Mouse (Mus musculus) bone marrow macrophage, adult 2 months (primary cell): ENCODE measurements around the gene Coro2a.

Experiments
- CTCF ChIP-seq: IDR thresholded peaks from 2 replicates; pipeline ENCODE4 v1.5.1; 2012; ENCODE audit warnings: low read depth, mild to moderate bottlenecking, low read length, moderate library complexity
- POLR2A ChIP-seq: IDR thresholded peaks from 2 replicates; pipeline ENCODE4 v1.6.1; 2012; ENCODE audit warnings: mild to moderate bottlenecking, low read depth, low read length, borderline replicate concordance

DNA sequence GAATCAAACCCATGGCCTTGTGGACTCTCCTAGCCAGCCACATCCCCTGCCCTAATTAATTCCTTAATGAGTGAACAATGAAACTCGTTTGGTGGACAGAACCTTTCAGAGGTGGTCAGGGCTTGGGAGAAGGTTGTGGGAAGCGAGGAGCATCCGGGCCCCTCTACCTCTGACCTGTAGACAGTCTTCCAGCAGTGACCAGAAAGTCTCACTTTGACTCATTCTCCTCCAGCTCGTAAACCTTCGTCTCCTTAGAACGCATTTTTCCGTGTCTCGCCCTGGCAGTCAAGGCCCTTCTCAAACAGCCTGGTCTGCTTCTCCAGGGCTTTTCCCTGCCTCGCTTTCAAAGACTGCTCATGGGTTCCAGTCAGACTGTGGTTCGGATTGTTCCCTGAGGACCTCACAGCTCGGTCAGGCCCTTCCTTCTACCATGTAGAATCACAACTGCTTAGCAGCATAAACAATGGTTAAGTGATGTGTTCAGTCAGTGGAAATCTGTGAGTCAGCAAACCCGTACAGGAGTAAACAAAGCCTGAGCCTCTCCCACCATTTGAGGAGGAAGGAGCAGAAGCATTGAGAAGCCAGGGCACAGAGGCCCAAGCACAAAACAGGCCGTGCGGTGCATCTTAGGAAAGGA, 41.8 kb downstream of the Coro2a start:
- TF ChIP-seq CTCF (no peak), POLR2A (no peak)
